Mouse (Mus musculus) CH12.LX (cell line): ENCODE measurements around the gene Micu2. TPM values are rescaled to one million over a fixed set of nuclear protein-coding genes. Genes with fewer than 3 reads are reported as not detected.
A peak's percentile ranks its signal among the peaks of the same experiment; 100 is the strongest.

Experiments
- DNase-seq: peaks from one replicate; pipeline ENCODE4 v3.0.0-alpha.2; 2013; ENCODE audit errors: extremely low read depth
- H3K27ac ChIP-seq: 2 replicates; pipeline ENCODE4 v1.5.1; 2012; ENCODE audit warnings: low read depth, mild to moderate bottlenecking, control low read depth, moderate library complexity; ENCODE audit not compliant: insufficient read depth
- H3K27me3 ChIP-seq: replicated peaks from 2 replicates; pipeline ENCODE3; 2012; ENCODE audit warnings: inconsistent platforms
- H3K36me3 ChIP-seq, 2 experiments: replicated peaks in 1 of 2; 2 replicates each; pipeline versions ENCODE3 to v1.6.1; 2012; ENCODE audit warnings: inconsistent platforms in 1 of 2, low read length in 1 of 2, mild to moderate bottlenecking in 1 of 2, mixed read lengths in 1 of 2, moderate library complexity in 1 of 2; ENCODE audit not compliant: control insufficient read depth in 1 of 2, insufficient read depth in 1 of 2
- H3K4me1 ChIP-seq, 2 experiments: 2 replicates each; pipeline ENCODE4 v1.6.1; 2012; ENCODE audit warnings: inconsistent platforms in 1 of 2, moderate library complexity in 1 of 2; ENCODE audit not compliant: insufficient read depth in 2 of 2, control insufficient read depth in 1 of 2
- H3K4me2 ChIP-seq: 2 replicates; pipeline ENCODE4 v1.6.1; 2012; ENCODE audit warnings: low read depth, mild to moderate bottlenecking, control low read depth; ENCODE audit not compliant: poor library complexity, insufficient read depth, severe bottlenecking
- H3K4me3 ChIP-seq, 3 experiments: fragments of 150-350 bp in 1 of 3; sonication (generic) in 1 of 3; replicated peaks in 1 of 3; 2 replicates each; pipeline versions ENCODE3 to v1.5.1; 2011 to 2012; ENCODE audit warnings: low read depth in 2 of 3, low read length in 2 of 3, mild to moderate bottlenecking in 2 of 3, moderate library complexity in 2 of 3, control low read depth in 1 of 3, improper control_type of control experiment in 1 of 3, inconsistent platforms in 1 of 3, mixed read lengths in 1 of 3; ENCODE audit not compliant: poor library complexity in 1 of 3
- H3K79me2 ChIP-seq: replicated peaks from 2 replicates; pipeline ENCODE4 v1.6.1; 2012; ENCODE audit warnings: mild to moderate bottlenecking, moderate library complexity; ENCODE audit not compliant: control insufficient read depth, poor library complexity, insufficient read depth, severe bottlenecking; ENCODE audit errors: extremely low read depth
- H3K9ac ChIP-seq: 2 replicates; pipeline ENCODE4 v1.6.1; 2012; ENCODE audit warnings: low read depth, mild to moderate bottlenecking, control low read depth, moderate library complexity; ENCODE audit not compliant: insufficient read depth
- H3K9me3 ChIP-seq: replicated peaks from 2 replicates; pipeline ENCODE3; 2012; ENCODE audit warnings: low read length, inconsistent platforms, mixed read lengths
- CHD1 ChIP-seq: IDR thresholded peaks from 2 replicates; pipeline ENCODE4 v1.6.1; 2012; ENCODE audit warnings: low read depth, low read length, improper control_type of control experiment, inconsistent platforms
- CTCF ChIP-seq, 2 experiments: IDR thresholded peaks in 1 of 2; conservative IDR thresholded peaks in 1 of 2; 2 replicates each; pipeline ENCODE4 v1.5.1; 2011 to 2012; ENCODE audit warnings: low read depth in 2 of 2, low read length in 2 of 2, improper control_type of control experiment in 1 of 2, inconsistent platforms in 1 of 2, mild to moderate bottlenecking in 1 of 2, moderate library complexity in 1 of 2
- E2F4 ChIP-seq: IDR thresholded peaks from 2 replicates; pipeline ENCODE4 v1.6.1; 2011; ENCODE audit warnings: low read depth, low read length, improper control_type of control experiment; ENCODE audit not compliant: insufficient replicate concordance
- EP300 ChIP-seq: IDR thresholded peaks from 2 replicates; pipeline ENCODE4 v1.6.1; 2011; ENCODE audit warnings: low read length, improper control_type of control experiment
- ETS1 ChIP-seq: conservative IDR thresholded peaks from 2 replicates; pipeline ENCODE4 v1.6.1; 2012; ENCODE audit warnings: low read depth, mild to moderate bottlenecking, inconsistent platforms, low read length, improper control_type of control experiment, moderate library complexity
- HCFC1 ChIP-seq: IDR thresholded peaks from 2 replicates; pipeline ENCODE4 v1.6.1; 2012; ENCODE audit warnings: low read depth, mild to moderate bottlenecking, inconsistent platforms, low read length, improper control_type of control experiment
- JUN ChIP-seq: IDR thresholded peaks from 2 replicates; pipeline ENCODE4 v1.6.1; 2011; ENCODE audit warnings: low read depth, mild to moderate bottlenecking, low read length, improper control_type of control experiment, moderate library complexity; ENCODE audit not compliant: insufficient read depth
- JUND ChIP-seq: conservative IDR thresholded peaks from 2 replicates; pipeline ENCODE4 v1.6.1; 2011; ENCODE audit warnings: low read depth, low read length, improper control_type of control experiment
- KAT2A ChIP-seq: IDR thresholded peaks from 2 replicates; pipeline ENCODE4 v1.6.1; 2012; ENCODE audit warnings: low read length, improper control_type of control experiment, inconsistent platforms; ENCODE audit not compliant: insufficient replicate concordance
- MAFK ChIP-seq: IDR thresholded peaks from 2 replicates; pipeline ENCODE4 v1.6.1; 2011; ENCODE audit warnings: low read length, improper control_type of control experiment; ENCODE audit not compliant: insufficient replicate concordance
- MAX ChIP-seq: IDR thresholded peaks from 2 replicates; pipeline ENCODE4 v1.6.1; 2011; ENCODE audit warnings: low read length, improper control_type of control experiment
- MAZ ChIP-seq: IDR thresholded peaks from 2 replicates; pipeline ENCODE4 v1.6.1; 2012; ENCODE audit warnings: low read depth, mild to moderate bottlenecking, inconsistent platforms, low read length, improper control_type of control experiment, moderate library complexity
- MXI1 ChIP-seq: IDR thresholded peaks from 2 replicates; pipeline ENCODE4 v1.6.1; 2011; ENCODE audit warnings: mild to moderate bottlenecking, low read depth, low read length, improper control_type of control experiment
- MYC ChIP-seq: IDR thresholded peaks from 2 replicates; pipeline ENCODE4 v1.6.1; 2011; ENCODE audit warnings: low read depth, mild to moderate bottlenecking, improper control_type of control experiment, low read length
- NRF1 ChIP-seq: IDR thresholded peaks from 2 replicates; pipeline ENCODE4 v1.6.1; 2014; ENCODE audit warnings: low read depth, mild to moderate bottlenecking, inconsistent platforms, low read length, improper control_type of control experiment, moderate library complexity
- POLR2A ChIP-seq: IDR thresholded peaks from 2 replicates; pipeline ENCODE4 v1.6.1; 2011; ENCODE audit warnings: low read depth, mild to moderate bottlenecking, improper control_type of control experiment, low read length
- RAD21 ChIP-seq: IDR thresholded peaks from 2 replicates; pipeline ENCODE4 v1.6.1; 2011; ENCODE audit warnings: low read depth, mild to moderate bottlenecking, low read length, improper control_type of control experiment, moderate library complexity
- RCOR1 ChIP-seq: conservative IDR thresholded peaks from 2 replicates; pipeline ENCODE4 v1.6.1; 2012; ENCODE audit warnings: low read depth, mild to moderate bottlenecking, inconsistent platforms, low read length, improper control_type of control experiment
- SIN3A ChIP-seq: IDR thresholded peaks from 2 replicates; pipeline ENCODE4 v1.6.1; 2012; ENCODE audit warnings: low read length, improper control_type of control experiment, inconsistent platforms
- SMC3 ChIP-seq: IDR thresholded peaks from 2 replicates; pipeline ENCODE4 v1.6.1; 2011; ENCODE audit warnings: low read depth, low read length, improper control_type of control experiment
- TBP ChIP-seq: conservative IDR thresholded peaks from 2 replicates; pipeline ENCODE4 v1.6.1; 2011; ENCODE audit warnings: low read depth, low read length, improper control_type of control experiment
- TCF12 ChIP-seq: IDR thresholded peaks from 2 replicates; pipeline ENCODE4 v1.6.1; 2014; ENCODE audit warnings: low read depth, mild to moderate bottlenecking, inconsistent platforms, low read length, improper control_type of control experiment
- USF1 ChIP-seq: IDR thresholded peaks from 2 replicates; pipeline ENCODE4 v1.6.1; 2014; ENCODE audit warnings: low read depth, mild to moderate bottlenecking, inconsistent platforms, low read length, improper control_type of control experiment
- ZC3H11A ChIP-seq: IDR thresholded peaks from 2 replicates; pipeline ENCODE4 v1.6.1; 2012; ENCODE audit warnings: low read depth, mild to moderate bottlenecking, inconsistent platforms, low read length, improper control_type of control experiment
- ZKSCAN1 ChIP-seq: IDR thresholded peaks from 2 replicates; pipeline ENCODE4 v1.6.1; 2012; ENCODE audit warnings: low read depth, inconsistent platforms, low read length, improper control_type of control experiment, borderline replicate concordance
- ZMIZ1 ChIP-seq: IDR thresholded peaks from 2 replicates; pipeline ENCODE4 v1.6.1; 2012; ENCODE audit warnings: low read depth, mild to moderate bottlenecking, inconsistent platforms, low read length, improper control_type of control experiment
- dilution Hi-C: fragments of 300-500 bp; cut with MboI; formaldehyde crosslinking; loops from 2 replicates; pipeline ENCODE4 v1.14.3; 2020; ENCODE audit warnings: low sequenced_read_pairs; ENCODE audit not compliant: extremely low pct_unique_long_range_greater_than_20kb, extremely low pct_ligation_motif_present
- in situ Hi-C: fragments of 300-500 bp; cut with MboI; formaldehyde crosslinking; loops from 3 replicates; pipeline ENCODE4 v1.14.3; 2019; ENCODE audit warnings: low sequenced_read_pairs, low pct_ligation_motif_present, low pct_unique_long_range_greater_than_20kb, mixed read lengths
- polyA plus RNA-seq: library from polyadenylated mRNA; unstranded; fragments of >175 nt; gene quantifications from 2 replicates; pipeline ENCODE4 v1.2.1, GENCODE M21; 2012; ENCODE audit warnings: low read depth; ENCODE audit not compliant: insufficient read length
- total RNA-seq, 2 experiments: library from RNA; depleted of rRNA; stranded (reverse); fragments of 300-350 nt in 1 of 2; fragments of >200 nt in 1 of 2; gene quantifications; 2 replicates each; pipeline ENCODE4 v1.2.3; 2012 to 2014

Micu2 gene
- total and polyA plus RNA-seq, 3 experiments: 39.8 to 62.5 (median 52.7) TPM

GRCm38 (mm10) chr14:58034567-58034966, 35.5 kb upstream of the Micu2 start:
- in situ Hi-C loops (loop anchor here (25.0 kb wide), 2 partner anchors 653 to 1078 kb away; no protein-coding TSS in a partner anchor), dilution Hi-C loops (no loop called here)
- H3K27ac ChIP-seq: no peak overlapping the region
- no peak overlapping the region for H3K4me2 ChIP-seq
- H3K4me3 ChIP-seq: no peak overlapping the region
- H3K4me1 ChIP-seq: no peaks in the 10 kb centered on the region
- no peaks in the 10 kb centered on the region for H3K36me3 ChIP-seq
- no peaks in the 10 kb centered on the region for H3K9me3 ChIP-seq
- no peak overlapping the region for H3K9ac ChIP-seq
- DNase-seq: peak; percentile 42
- H3K79me2 ChIP-seq: no peaks in the 10 kb centered on the region
- TF ChIP-seq MAFK (no peak), SMC3 (peak; percentile 83), ZC3H11A (peak; percentile 59), RAD21 (peak; percentile 85), CTCF (conservative IDR thresholded peaks at IDR 0.05 in 1 of 2, IDR thresholded peaks at IDR 0.05 in 1 of 2; ENCODE audit: low read depth in 2 of 2, low read length in 2 of 2) (peak; percentile 79 to 83), EP300 (no peak)
- TF ChIP-seq, all 38 proteins: peak for 4
- H3K27me3 ChIP-seq: no peaks in the 10 kb centered on the region

- Histone ChIP-seq H3K4me1 (peaks cover 0 to 16% of the 10 kb centered on the region in 2 experiments; a peak in 3 of 4 replicates), H3K27ac (no peak overlapping the region), H3K4me3 (no peak overlapping the region), H3K27me3 (no peaks in the 10 kb centered on the region), H3K9me3 (no peaks in the 10 kb centered on the region), H3K4me2 (no peak overlapping the region), H3K79me2 (no peaks in the 10 kb centered on the region), H3K9ac (no peak overlapping the region), H3K36me3 (peaks cover 0 to 5% of the 10 kb centered on the region in 2 experiments)
- no peak for DNase-seq
- in situ Hi-C loops (no loop called here), dilution Hi-C loops (no loop called here)
- TF ChIP-seq ZMIZ1: no peak
- no peak for TF ChIP-seq NRF1
- TF ChIP-seq ZKSCAN1: no peak
- TF ChIP-seq MAX: no peak
- TF ChIP-seq SIN3A: no peak
- TF ChIP-seq TBP: no peak
- no peak for TF ChIP-seq USF1
- no peak for TF ChIP-seq POLR2A
- TF ChIP-seq ETS1: no peak
- TF ChIP-seq CHD1: no peak
- TF ChIP-seq SMC3: peak; percentile 44
- no peak for TF ChIP-seq TCF12
- TF ChIP-seq MYC: no peak
- TF ChIP-seq JUND: no peak
- TF ChIP-seq RCOR1: no peak
- TF ChIP-seq CTCF (conservative IDR thresholded peaks at IDR 0.05 in 1 of 2, IDR thresholded peaks at IDR 0.05 in 1 of 2; ENCODE audit: low read depth in 2 of 2, low read length in 2 of 2): peak; percentile 11 to 72; a peak in 2 of 4 replicates
- TF ChIP-seq HCFC1: no peak
- no peak for TF ChIP-seq MAZ
- peak; percentile 48 for TF ChIP-seq RAD21
- no peak for TF ChIP-seq MXI1
- TF ChIP-seq MAFK: no peak
- TF ChIP-seq JUN: no peak
- no peak for TF ChIP-seq KAT2A
- TF ChIP-seq E2F4: no peak
Measured at GRCm38 (mm10) chr14:58018869-58019268, 19.8 kb upstream of the Micu2 start.
